Mouse (Mus musculus): ENCODE measurements around the gene 9930022D16Rik. TPM values are rescaled to one million over a fixed set of nuclear protein-coding genes. Genes with fewer than 3 reads are reported as not detected.
A peak's percentile ranks its signal among the peaks of the same experiment; 100 is the strongest.

Gene 9930022D16Rik
- polyA plus RNA-seq, 1 experiment from 2014 or later: not detected

- peaks cover 10% of the 10 kb centered on the region for H3K4me1 ChIP-seq (ENCODE audit: control insufficient read depth, insufficient read depth, low read depth, low read length)
- H3K4me2 ChIP-seq (ENCODE audit: low read length): no peak overlapping the region
- H3K4me3 ChIP-seq (ENCODE audit: low read length): no peak overlapping the region
- no peak for ATAC-seq
- H3K27me3 ChIP-seq (replicated peaks; ENCODE audit: control insufficient read depth, insufficient read depth, low read length): no peaks in the 10 kb centered on the region; the same call in 1 of the 2 replicates
- no peak overlapping the region for H3K9ac ChIP-seq (ENCODE audit: low read depth, low read length)
- no peak overlapping the region for H3K27ac ChIP-seq (ENCODE audit: low read depth, low read length)
- H3K9me3 ChIP-seq (ENCODE audit: control insufficient read depth, low read length): no peaks in the 10 kb centered on the region
- peaks cover 3% of the 10 kb centered on the region; the same call in 1 of the 2 replicates for H3K36me3 ChIP-seq (ENCODE audit: control insufficient read depth, insufficient read depth, low read length)
- WGBS: 60% methylated on average over 3 of the region's 3 CpGs
Observed at GRCm38 (mm10) chr11:109441119-109441518, 27.4 kb downstream of the 9930022D16Rik start.

DNA sequence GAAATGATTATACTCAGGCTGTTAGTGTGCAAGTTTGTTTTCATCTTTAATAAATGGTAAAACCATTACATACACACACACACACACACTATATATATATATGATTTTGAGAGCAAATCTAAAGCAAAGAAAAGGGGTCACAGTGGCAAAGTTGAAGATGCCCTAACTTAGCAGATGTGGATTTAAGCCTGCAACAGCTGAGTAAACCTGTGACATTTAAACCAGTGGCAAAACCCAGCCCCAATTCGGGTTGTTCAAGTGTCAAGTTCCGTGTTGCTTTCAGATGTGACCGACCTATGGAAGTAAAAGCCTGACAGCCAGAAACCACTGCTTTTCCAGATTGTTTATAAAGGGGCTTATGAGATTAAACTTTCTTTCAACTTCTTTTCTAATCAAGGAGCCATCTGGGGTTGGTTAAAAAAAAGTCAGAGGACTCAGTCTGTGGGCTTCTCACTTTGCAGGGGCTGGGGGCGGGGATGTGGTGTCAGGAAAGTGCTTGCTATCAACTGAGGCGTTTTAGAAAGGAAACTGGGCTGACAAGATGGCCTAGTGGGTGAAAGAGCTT lies 28.5 kb downstream of the 9930022D16Rik start:
- Histone ChIP-seq H3K36me3 (ENCODE audit: control insufficient read depth, insufficient read depth, low read length) (no peaks in the 10 kb centered on the region), H3K4me2 (ENCODE audit: low read length) (no peak overlapping the region), H3K4me3 (ENCODE audit: low read length) (no peak overlapping the region), H3K9me3 (ENCODE audit: control insufficient read depth, low read length) (no peaks in the 10 kb centered on the region), H3K4me1 (ENCODE audit: control insufficient read depth, insufficient read depth, low read depth, low read length) (peaks cover 10% of the 10 kb centered on the region), H3K27ac (ENCODE audit: low read depth, low read length) (no peak overlapping the region), H3K9ac (ENCODE audit: low read depth, low read length) (no peak overlapping the region), H3K27me3 (replicated peaks; ENCODE audit: control insufficient read depth, insufficient read depth, low read length) (no peaks in the 10 kb centered on the region; the same call in 1 of the 2 replicates)
- ATAC-seq: no peak
- WGBS: 72% methylated on average over 5 of the region's 5 CpGs

DNA sequence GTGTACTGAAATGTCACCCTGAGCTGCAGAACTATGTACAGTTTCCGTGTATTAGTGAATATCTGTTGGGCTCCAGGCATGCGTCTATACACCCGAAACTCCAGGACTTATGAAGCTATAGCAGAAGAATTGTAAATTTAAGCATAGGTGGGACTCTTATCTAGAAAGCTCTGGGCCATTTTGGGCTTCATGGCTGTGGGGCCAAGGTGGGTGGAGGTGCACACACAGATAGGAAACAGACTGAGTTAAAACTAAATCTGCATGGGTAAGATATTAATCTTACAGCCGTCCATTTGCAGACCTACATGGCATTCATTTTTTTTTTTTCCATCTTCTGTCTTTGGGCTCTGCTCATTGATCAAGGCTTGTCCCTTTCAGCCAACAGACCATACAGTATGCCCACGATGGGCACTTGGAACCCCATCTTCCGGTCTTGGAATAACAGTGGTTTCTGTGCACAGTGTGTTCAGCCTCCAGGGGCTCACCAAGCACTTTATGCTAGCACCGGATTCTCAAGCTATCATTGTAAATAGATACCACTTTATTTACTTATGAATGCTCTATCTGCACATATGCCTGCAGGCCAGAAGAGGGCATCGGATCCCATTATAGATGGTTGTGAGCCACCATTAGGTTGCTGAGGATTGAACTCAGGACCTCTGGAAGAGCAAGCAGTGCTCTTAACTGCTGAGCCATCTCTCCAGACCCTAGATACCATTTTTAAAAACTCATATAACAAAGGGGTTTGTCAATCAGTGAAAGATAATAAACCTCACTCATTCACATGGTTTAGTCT lies 29.9 kb downstream of the 9930022D16Rik start:
- WGBS: 93% methylated on average over 8 of the region's 8 CpGs
- no peak overlapping the region for H3K4me2 ChIP-seq (ENCODE audit: low read length)
- H3K9ac ChIP-seq (ENCODE audit: low read depth, low read length): no peak overlapping the region
- no peaks in the 10 kb centered on the region for H3K36me3 ChIP-seq (ENCODE audit: control insufficient read depth, insufficient read depth, low read length)
- no peak for ATAC-seq
- H3K9me3 ChIP-seq (ENCODE audit: control insufficient read depth, low read length): no peaks in the 10 kb centered on the region
- H3K27me3 ChIP-seq (replicated peaks; ENCODE audit: control insufficient read depth, insufficient read depth, low read length): no peaks in the 10 kb centered on the region; the same call in 1 of the 2 replicates
- H3K27ac ChIP-seq (ENCODE audit: low read depth, low read length): no peak overlapping the region
- peaks cover 10% of the 10 kb centered on the region for H3K4me1 ChIP-seq (ENCODE audit: control insufficient read depth, insufficient read depth, low read depth, low read length)
- H3K4me3 ChIP-seq (ENCODE audit: low read length): no peak overlapping the region

DNA sequence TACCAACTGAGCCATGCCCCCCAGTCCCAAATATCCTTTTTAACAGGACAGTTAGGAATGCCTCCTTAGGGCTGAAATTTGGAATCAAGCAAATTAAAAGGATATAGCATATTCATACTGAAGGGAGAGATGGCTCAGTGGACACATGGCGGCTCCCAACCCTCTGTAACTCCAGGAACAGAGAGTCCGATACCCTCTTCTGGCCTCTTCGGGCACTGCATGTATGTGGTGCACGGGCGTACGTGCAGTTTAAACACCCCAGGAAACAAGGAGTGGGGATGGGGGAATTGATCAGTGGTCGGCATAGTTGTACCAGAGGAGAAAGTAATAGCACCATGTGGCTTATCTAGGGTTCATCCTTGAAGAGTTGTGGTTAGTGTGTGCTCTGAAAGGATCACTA lies 30.9 kb downstream of the 9930022D16Rik start:
- no peaks in the 10 kb centered on the region for H3K9me3 ChIP-seq (ENCODE audit: control insufficient read depth, low read length)
- H3K4me2 ChIP-seq (ENCODE audit: low read length): no peak overlapping the region
- no peaks in the 10 kb centered on the region for H3K36me3 ChIP-seq (ENCODE audit: control insufficient read depth, insufficient read depth, low read length)
- WGBS: 47% methylated on average over 7 of the region's 7 CpGs
- H3K4me1 ChIP-seq (ENCODE audit: control insufficient read depth, insufficient read depth, low read depth, low read length): peaks cover 9% of the 10 kb centered on the region
- no peak overlapping the region for H3K9ac ChIP-seq (ENCODE audit: low read depth, low read length)
- H3K4me3 ChIP-seq (ENCODE audit: low read length): no peak overlapping the region
- no peaks in the 10 kb centered on the region; the same call in 1 of the 2 replicates for H3K27me3 ChIP-seq (replicated peaks; ENCODE audit: control insufficient read depth, insufficient read depth, low read length)
- no peak for ATAC-seq
- no peak overlapping the region for H3K27ac ChIP-seq (ENCODE audit: low read depth, low read length)

GRCm38 (mm10) chr11:109445438-109446035 lies 31.8 kb downstream of the 9930022D16Rik start:
- H3K9me3 ChIP-seq (ENCODE audit: control insufficient read depth, low read length): no peaks in the 10 kb centered on the region
- ATAC-seq: peak; percentile 86
- no peak overlapping the region for H3K4me2 ChIP-seq (ENCODE audit: low read length)
- 43% methylated on average over 13 of the region's 13 CpGs for WGBS
- H3K9ac ChIP-seq (ENCODE audit: low read depth, low read length): no peak overlapping the region
- H3K36me3 ChIP-seq (ENCODE audit: control insufficient read depth, insufficient read depth, low read length): no peaks in the 10 kb centered on the region
- no peaks in the 10 kb centered on the region; the same call in 1 of the 2 replicates for H3K27me3 ChIP-seq (replicated peaks; ENCODE audit: control insufficient read depth, insufficient read depth, low read length)
- no peak overlapping the region for H3K27ac ChIP-seq (ENCODE audit: low read depth, low read length)
- H3K4me1 ChIP-seq (ENCODE audit: control insufficient read depth, insufficient read depth, low read depth, low read length): peaks cover 1% of the 10 kb centered on the region; the same call in 1 of the 2 replicates
- no peak overlapping the region for H3K4me3 ChIP-seq (ENCODE audit: low read length)

- Histone ChIP-seq H3K27me3 (replicated peaks; ENCODE audit: control insufficient read depth, insufficient read depth, low read length) (no peaks in the 10 kb centered on the region), H3K36me3 (ENCODE audit: control insufficient read depth, insufficient read depth, low read length) (peaks cover 9% of the 10 kb centered on the region), H3K4me2 (ENCODE audit: low read length) (no peak overlapping the region), H3K27ac (ENCODE audit: low read depth, low read length) (no peak overlapping the region), H3K4me3 (ENCODE audit: low read length) (no peak overlapping the region), H3K9me3 (ENCODE audit: control insufficient read depth, low read length) (no peaks in the 10 kb centered on the region), H3K4me1 (ENCODE audit: control insufficient read depth, insufficient read depth, low read depth, low read length) (no peaks in the 10 kb centered on the region), H3K9ac (ENCODE audit: low read depth, low read length) (no peak overlapping the region)
- ATAC-seq: no peak
- WGBS: 88% methylated on average over 11 of the region's 11 CpGs
Observed at GRCm38 (mm10) chr11:109451169-109451568, 37.5 kb downstream of the 9930022D16Rik start.

DNA sequence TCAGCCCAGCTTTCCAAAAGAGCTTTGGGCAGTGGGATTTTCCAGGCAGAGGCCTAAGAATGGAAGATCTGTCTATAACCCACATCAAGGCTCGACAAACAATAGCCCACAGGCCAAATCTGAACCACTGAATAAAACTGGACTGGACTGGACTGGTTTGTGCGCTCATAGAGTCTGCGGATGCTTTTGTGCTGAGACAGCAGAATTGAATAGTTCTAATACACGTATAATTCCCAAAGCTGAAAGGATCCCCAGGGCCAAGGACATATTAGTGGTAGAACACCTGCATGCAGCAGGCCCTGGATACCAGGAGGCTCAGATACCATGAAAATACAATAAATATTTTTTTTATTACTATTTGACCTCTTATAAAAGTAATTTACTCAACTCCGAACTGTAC lies 42.5 kb downstream of the 9930022D16Rik start:
- no peaks in the 10 kb centered on the region for H3K4me1 ChIP-seq (ENCODE audit: control insufficient read depth, insufficient read depth, low read depth, low read length)
- H3K27me3 ChIP-seq (replicated peaks; ENCODE audit: control insufficient read depth, insufficient read depth, low read length): no peaks in the 10 kb centered on the region
- no peak for ATAC-seq
- H3K9ac ChIP-seq (ENCODE audit: low read depth, low read length): no peak overlapping the region
- H3K4me2 ChIP-seq (ENCODE audit: low read length): no peak overlapping the region
- H3K27ac ChIP-seq (ENCODE audit: low read depth, low read length): no peak overlapping the region
- H3K36me3 ChIP-seq (ENCODE audit: control insufficient read depth, insufficient read depth, low read length): peaks cover 9% of the 10 kb centered on the region
- WGBS: 85% methylated on average over 5 of the region's 5 CpGs
- no peak overlapping the region for H3K4me3 ChIP-seq (ENCODE audit: low read length)
- no peaks in the 10 kb centered on the region for H3K9me3 ChIP-seq (ENCODE audit: control insufficient read depth, low read length)

DNA sequence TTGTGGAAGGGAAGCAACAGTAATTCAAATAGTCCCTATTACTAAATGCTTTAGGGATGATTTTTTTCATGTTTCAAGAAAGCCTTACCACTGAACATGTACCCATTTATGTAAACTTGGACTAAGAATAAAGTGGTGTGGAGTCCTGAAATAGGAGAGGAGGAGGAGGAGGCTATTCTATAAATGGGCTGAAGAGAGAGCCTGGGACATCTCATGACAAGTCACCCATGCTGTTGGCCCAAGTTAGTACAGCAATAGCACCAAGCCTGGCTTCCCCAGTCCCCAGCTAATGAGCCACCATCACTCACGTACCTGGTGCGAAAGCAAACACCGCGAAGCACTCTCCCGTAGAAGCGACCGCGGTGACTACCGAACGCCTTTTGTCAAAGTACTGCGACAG lies 44.4 kb downstream of the 9930022D16Rik start:
- no peak overlapping the region for H3K27ac ChIP-seq (ENCODE audit: low read depth, low read length)
- ATAC-seq: no peak
- 94% methylated on average over 11 of the region's 11 CpGs for WGBS
- no peaks in the 10 kb centered on the region for H3K27me3 ChIP-seq (replicated peaks; ENCODE audit: control insufficient read depth, insufficient read depth, low read length)
- no peak overlapping the region for H3K4me3 ChIP-seq (ENCODE audit: low read length)
- H3K4me1 ChIP-seq (ENCODE audit: control insufficient read depth, insufficient read depth, low read depth, low read length): no peaks in the 10 kb centered on the region
- H3K9ac ChIP-seq (ENCODE audit: low read depth, low read length): no peak overlapping the region
- H3K9me3 ChIP-seq (ENCODE audit: control insufficient read depth, low read length): no peaks in the 10 kb centered on the region
- H3K4me2 ChIP-seq (ENCODE audit: low read length): no peak overlapping the region
- peaks cover 9% of the 10 kb centered on the region for H3K36me3 ChIP-seq (ENCODE audit: control insufficient read depth, insufficient read depth, low read length)

- no peak for ATAC-seq
- no peaks in the 10 kb centered on the region for H3K4me1 ChIP-seq (ENCODE audit: control insufficient read depth, insufficient read depth, low read depth, low read length)
- peaks cover 3% of the 10 kb centered on the region; the same call in 1 of the 2 replicates for H3K36me3 ChIP-seq (ENCODE audit: control insufficient read depth, insufficient read depth, low read length)
- no peaks in the 10 kb centered on the region for H3K27me3 ChIP-seq (replicated peaks; ENCODE audit: control insufficient read depth, insufficient read depth, low read length)
- H3K27ac ChIP-seq (ENCODE audit: low read depth, low read length): no peak overlapping the region
- H3K4me2 ChIP-seq (ENCODE audit: low read length): no peak overlapping the region
- H3K4me3 ChIP-seq (ENCODE audit: low read length): no peak overlapping the region
- H3K9me3 ChIP-seq (ENCODE audit: control insufficient read depth, low read length): no peaks in the 10 kb centered on the region
- WGBS: 83% methylated on average over 5 of the region's 5 CpGs
- no peak overlapping the region for H3K9ac ChIP-seq (ENCODE audit: low read depth, low read length)
Observed at GRCm38 (mm10) chr11:109460586-109460985, 46.9 kb downstream of the 9930022D16Rik start.

All from hindbrain, embryonic 16.5 days (tissue).